Mouse (Mus musculus) neutrophil, adult 59 days (primary cell): ENCODE measurements around the gene Gfer. TPM values are rescaled to one million over a fixed set of nuclear protein-coding genes. Genes with fewer than 3 reads are reported as not detected.

Source experiments
- total RNA-seq, 2 experiments: library from RNA; stranded (reverse); gene quantifications; 1 replicate in 1 of 2; 2 replicates in 1 of 2; pipeline ENCODE4 v1.2.4; 2023

The Gfer gene
- total RNA-seq: 1 to 10 TPM; 7.6 to 9.4 TPM

DNA sequence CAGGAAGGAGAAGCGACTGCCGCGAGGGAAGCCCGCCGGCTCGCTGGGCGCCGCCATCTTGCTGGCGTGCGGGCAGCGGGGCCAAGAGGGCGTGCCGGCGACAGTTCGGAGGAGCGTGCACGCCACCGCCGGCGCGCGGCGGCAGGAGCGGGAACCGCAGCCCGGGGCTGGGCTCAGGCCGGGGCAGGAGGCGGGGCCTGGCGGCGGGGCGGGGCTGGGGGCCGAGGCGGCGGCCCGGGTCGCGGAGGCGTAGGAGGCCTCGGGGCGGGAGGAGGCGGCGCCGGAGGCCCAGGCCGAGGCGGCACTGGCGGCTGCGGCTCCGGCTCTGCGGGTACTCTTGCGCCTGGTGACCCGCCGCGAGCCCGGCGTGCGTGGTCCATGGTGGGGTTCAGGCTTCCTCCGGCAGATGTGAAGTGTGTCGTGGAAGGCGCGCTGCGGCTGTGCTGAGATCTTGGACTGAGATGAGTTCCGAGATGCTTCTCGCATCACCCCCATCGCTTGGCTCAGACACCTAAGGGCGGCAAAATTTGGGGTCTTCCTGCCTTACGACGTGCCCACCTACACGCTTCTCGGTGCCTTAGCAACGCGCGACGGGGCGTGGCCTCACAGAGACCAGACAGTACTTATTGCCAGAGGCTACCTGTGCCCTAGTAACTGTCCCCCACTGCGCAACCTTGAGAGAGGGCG lies at the start of gene Gfer, which contains the start of gene Noxo1:
Gene Gfer, minus strand, starts transcription at position 146 of the 687 bp plus-strand sequence.
Gene Noxo1, plus strand, starts transcription at position 224 of the 687 bp plus-strand sequence.

GRCm38 (mm10) chr17:24736330-24737051 lies 40.5 kb upstream of the Gfer start, which contains the start of gene Msrb1:
Gene Msrb1, plus strand, starts transcription at chr17:24736642.

GRCm38 (mm10) chr17:24727618-24728017 lies 31.7 kb upstream of the Gfer start, which contains the start of gene Rpl3l:
Gene Rpl3l, plus strand, starts transcription at chr17:24727820.

GRCm38 (mm10) chr17:24724184-24724583 lies 28.2 kb upstream of the Gfer start, which contains the start of gene Ndufb10:
Gene Ndufb10, minus strand, starts transcription at chr17:24724478.

GRCm38 (mm10) chr17:24717943-24718342 lies 22.0 kb upstream of the Gfer start, which contains the start of the genes Rnf151 and Rps2:
Gene Rnf151, minus strand, starts transcription at chr17:24718063.
Gene Rps2, plus strand, starts transcription at chr17:24718116.

GRCm38 (mm10) chr17:24706982-24707800 lies 11.2 kb upstream of the Gfer start, which contains the start of gene Tbl3:
Gene Tbl3, minus strand, starts transcription at chr17:24707660.

DNA sequence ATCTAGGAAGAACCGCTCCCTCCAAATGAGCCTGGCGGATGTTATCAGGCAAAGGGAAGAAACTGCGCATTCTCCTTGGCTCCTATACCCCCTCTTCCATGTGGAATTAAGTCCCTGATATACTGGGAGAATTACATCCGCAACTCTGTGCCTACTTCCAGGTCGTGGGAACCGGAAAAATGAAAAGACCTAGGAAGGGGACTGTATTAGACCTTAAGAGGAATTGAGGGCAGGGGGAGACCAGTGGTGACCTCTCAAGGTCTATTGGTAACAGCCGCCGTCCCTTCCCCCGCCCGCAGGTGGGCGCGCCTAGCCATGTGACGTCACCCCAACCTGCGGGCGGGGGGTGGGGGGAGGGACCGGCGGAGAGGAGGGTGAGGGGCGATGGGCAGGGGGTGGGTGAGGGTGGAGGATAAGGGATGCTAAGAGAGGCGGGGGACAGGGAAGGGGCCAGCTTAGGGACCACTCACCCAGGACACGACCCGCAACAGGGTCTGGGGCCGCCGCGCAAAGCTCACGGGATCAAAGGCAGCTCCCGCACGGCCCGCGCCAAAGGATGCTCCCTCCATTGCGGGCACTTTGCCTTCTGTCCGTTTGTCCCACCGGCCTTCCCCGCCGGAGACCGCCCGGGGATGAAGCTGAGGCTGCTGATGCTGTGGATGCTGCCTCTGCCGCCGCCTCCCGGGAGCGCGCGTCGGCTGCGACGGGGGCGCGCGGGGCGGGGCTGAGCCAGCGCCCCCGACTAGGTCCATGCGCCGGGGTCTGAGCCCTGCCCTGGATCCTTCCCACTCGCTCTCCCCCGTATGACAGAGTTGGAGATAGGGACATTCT lies 6.5 kb downstream of the Gfer start, which contains the start of gene Syngr3:
Gene Syngr3, minus strand, starts transcription at position 705 of the 831 bp plus-strand sequence.

GRCm38 (mm10) chr17:24669545-24670245 lies 26.3 kb downstream of the Gfer start, which contains the start of gene Zfp598:
Gene Zfp598, plus strand, starts transcription at chr17:24669687.

GRCm38 (mm10) chr17:24658017-24658758 lies 37.8 kb downstream of the Gfer start, which contains the start of gene Npw:
Gene Npw, minus strand, starts transcription at chr17:24658457.

DNA sequence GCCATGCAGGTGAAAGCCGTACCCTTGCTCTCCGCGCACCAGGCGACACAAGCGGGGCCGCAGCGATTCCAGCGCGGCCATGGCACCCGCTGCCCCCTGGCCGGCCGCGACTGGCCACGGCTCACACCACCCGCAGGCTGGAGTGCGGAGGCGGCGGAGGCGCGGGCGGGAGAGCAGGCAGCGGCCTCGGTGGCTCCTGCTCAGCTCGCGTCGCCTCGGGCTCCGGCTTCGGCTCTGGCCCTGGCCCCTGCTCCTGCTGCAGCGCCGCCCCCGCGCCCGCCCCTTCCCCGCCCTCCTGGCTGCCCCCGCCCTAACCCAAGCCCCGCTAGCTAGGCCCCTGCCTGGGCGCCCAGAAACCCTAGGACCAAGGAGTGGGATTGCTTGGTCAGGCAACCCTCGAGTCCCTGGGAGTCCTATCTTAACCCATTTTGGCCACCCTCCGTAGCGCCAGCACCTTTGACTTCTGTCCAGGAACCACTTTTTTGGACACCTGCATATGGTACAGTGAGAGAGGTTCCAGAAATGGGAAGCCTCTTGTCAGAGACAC lies 45.8 kb downstream of the Gfer start, which contains the start of gene Slc9a3r2:
Gene Slc9a3r2, minus strand, starts transcription at position 258 of the 547 bp plus-strand sequence.

Other genes starting within 250 kb of the Gfer start
- 10 to 100 TPM; 31.8 to 42.2 TPM for gene E4f1, start 225.8 kb downstream of the Gfer start, total RNA-seq
- gene Pgp, start 225.8 kb downstream of the Gfer start, total RNA-seq: 10 to 100 TPM; 24.7 to 26.6 TPM
- not detected for gene Bricd5, start 222.3 kb downstream of the Gfer start, total RNA-seq
- 10 to 100 TPM; 42.8 to 46.1 TPM for gene Mlst8, start 217.1 kb downstream of the Gfer start, total RNA-seq
- gene Caskin1, start 207.6 kb downstream of the Gfer start, total RNA-seq: not detected
- gene Traf7, start 168.2 kb downstream of the Gfer start, total RNA-seq: 100 to 1,000 TPM; 132 to 134 TPM
- 1 to 10 TPM in 1 of 2 experiments, under 1 TPM in 1; 0.95 to 1.1 TPM for gene Rab26, start 161.9 kb downstream of the Gfer start, total RNA-seq
- 10 to 100 TPM; 16.1 to 22.7 TPM for gene Pkd1, start 146.3 kb downstream of the Gfer start, total RNA-seq
- gene Tsc2, start 63.5 kb downstream of the Gfer start, total RNA-seq: 10 to 100 TPM; 54.4 to 55.6 TPM
- 1 to 10 TPM; 1.3 to 2.5 TPM for gene Nthl1, start 63.5 kb downstream of the Gfer start, total RNA-seq
- gene Slc9a3r2, start 45.8 kb downstream of the Gfer start, total RNA-seq: 1 to 10 TPM; 2.1 to 3.1 TPM
- gene Npw, start 37.7 kb downstream of the Gfer start, total RNA-seq: not detected
- 10 to 100 TPM; 27.1 to 28.0 TPM for gene Zfp598, start 26.5 kb downstream of the Gfer start, total RNA-seq
- not detected for gene Syngr3, start 6.2 kb downstream of the Gfer start, total RNA-seq
- gene Noxo1, start 78 bp upstream of the Gfer start, total RNA-seq: 1 to 10 TPM; 1.2 to 1.5 TPM
- 10 to 100 TPM; 16.4 to 16.5 TPM for gene Tbl3, start 11.5 kb upstream of the Gfer start, total RNA-seq
- gene Rnf151, start 21.9 kb upstream of the Gfer start, total RNA-seq: not detected
- gene Rps2, start 22.0 kb upstream of the Gfer start, total RNA-seq: 100 to 1,000 TPM; 535 to 536 TPM
- gene Ndufb10, start 28.3 kb upstream of the Gfer start, total RNA-seq: 10 to 100 TPM; 65.0 to 72.7 TPM
- 1 to 10 TPM; 1.9 to 2.1 TPM for gene Rpl3l, start 31.7 kb upstream of the Gfer start, total RNA-seq
- 1,000 to 10,000 TPM; 1,180 to 1,230 TPM for gene Msrb1, start 40.5 kb upstream of the Gfer start, total RNA-seq
- not detected for gene Hs3st6, start 56.8 kb upstream of the Gfer start, total RNA-seq
- not detected for gene Meiob, start 108.1 kb upstream of the Gfer start, total RNA-seq
- gene Hagh, start 144.0 kb upstream of the Gfer start, total RNA-seq: 10 to 100 TPM; 46.5 to 47.8 TPM
- 1 to 10 TPM; 3.7 to 4.0 TPM for gene Fahd1, start 154.2 kb upstream of the Gfer start, total RNA-seq
- gene Igfals, start 169.8 kb upstream of the Gfer start, total RNA-seq: under 1 TPM; 0.18 to 0.75 TPM
- 10 to 100 TPM; 39.3 to 50.6 TPM for gene Nubp2, start 190.2 kb upstream of the Gfer start, total RNA-seq
- gene Spsb3, start 190.5 kb upstream of the Gfer start, total RNA-seq: 10 to 100 TPM; 24.0 to 27.7 TPM
- gene Eme2, start 198.9 kb upstream of the Gfer start, total RNA-seq: 10 to 100 TPM; 12.1 to 16.3 TPM
- 10 to 100 TPM; 19.0 to 21.1 TPM for gene Mrps34, start 199.0 kb upstream of the Gfer start, total RNA-seq
- gene Nme3, start 200.3 kb upstream of the Gfer start, total RNA-seq: 10 to 100 TPM; 19.8 to 20.9 TPM
- 10 to 100 TPM; 64.6 to 76.0 TPM for gene Mapk8ip3, start 240.8 kb upstream of the Gfer start, total RNA-seq